Mouse (Mus musculus): ENCODE data around the gene Zbtb20.
A peak's percentile ranks its signal among the peaks of the same experiment; 100 is the strongest.

Gene Zbtb20

GRCm38 (mm10) chr16:43217336-43218006 is 341.8 kb downstream of the Zbtb20 start:
- no peak for DNase-seq

- DNase-seq, result no peak
Observed at GRCm38 (mm10) chr16:43219367-43219766, 343.7 kb downstream of the Zbtb20 start.

GRCm38 (mm10) chr16:43221313-43221712 is 345.6 kb downstream of the Zbtb20 start:
- no peak for DNase-seq

GRCm38 (mm10) chr16:43230253-43230652 is 354.6 kb downstream of the Zbtb20 start:
- DNase-seq, result no peak

- DNase-seq, result no peak
Observed at GRCm38 (mm10) chr16:43234249-43234648, 358.6 kb downstream of the Zbtb20 start.

GRCm38 (mm10) chr16:43235317-43235716 is 359.6 kb downstream of the Zbtb20 start:
- peak; percentile 17 for DNase-seq

- peak; percentile 46 for DNase-seq
Observed at GRCm38 (mm10) chr16:43235721-43236159, 360.1 kb downstream of the Zbtb20 start.

GRCm38 (mm10) chr16:43237551-43237950 is 361.9 kb downstream of the Zbtb20 start:
- no peak for DNase-seq

- DNase-seq, result peak; percentile 19
Observed at GRCm38 (mm10) chr16:43247026-43247425, 371.3 kb downstream of the Zbtb20 start.

- no peak for DNase-seq
Observed at GRCm38 (mm10) chr16:43253077-43253476, 377.4 kb downstream of the Zbtb20 start.

GRCm38 (mm10) chr16:43253746-43254145 is 378.1 kb downstream of the Zbtb20 start:
- no peak for DNase-seq

GRCm38 (mm10) chr16:43256191-43256899 is 380.7 kb downstream of the Zbtb20 start:
- DNase-seq, result no peak

- no peak for DNase-seq
Observed at GRCm38 (mm10) chr16:43256900-43257281, 381.2 kb downstream of the Zbtb20 start.

- peak; percentile 39 for DNase-seq
Observed at GRCm38 (mm10) chr16:43259466-43259865, 383.8 kb downstream of the Zbtb20 start.

- DNase-seq, result no peak
Observed at GRCm38 (mm10) chr16:43260862-43261261, 385.2 kb downstream of the Zbtb20 start.

GRCm38 (mm10) chr16:43274057-43274595 is 398.4 kb downstream of the Zbtb20 start:
- DNase-seq, result no peak

GRCm38 (mm10) chr16:43276764-43277163 is 401.1 kb downstream of the Zbtb20 start:
- DNase-seq, result no peak

GRCm38 (mm10) chr16:43286319-43286718 is 410.6 kb downstream of the Zbtb20 start:
- no peak for DNase-seq

GRCm38 (mm10) chr16:43286783-43287383 is 411.2 kb downstream of the Zbtb20 start:
- DNase-seq, result no peak

GRCm38 (mm10) chr16:43291423-43291822 is 415.7 kb downstream of the Zbtb20 start:
- DNase-seq, result no peak

- DNase-seq, result no peak
Observed at GRCm38 (mm10) chr16:43297953-43298596, 422.4 kb downstream of the Zbtb20 start.

GRCm38 (mm10) chr16:43300420-43300819 is 424.7 kb downstream of the Zbtb20 start:
- DNase-seq, result no peak

- no peak for DNase-seq
Observed at GRCm38 (mm10) chr16:43302171-43302570, 426.5 kb downstream of the Zbtb20 start.
